Mouse (Mus musculus): ENCODE measurements around the gene Ube2d3. TPM values are rescaled to one million over a fixed set of nuclear protein-coding genes. Genes with fewer than 3 reads are reported as not detected.

Ube2d3 gene
- polyA plus RNA-seq, 1 experiment = 261 TPM

DNA sequence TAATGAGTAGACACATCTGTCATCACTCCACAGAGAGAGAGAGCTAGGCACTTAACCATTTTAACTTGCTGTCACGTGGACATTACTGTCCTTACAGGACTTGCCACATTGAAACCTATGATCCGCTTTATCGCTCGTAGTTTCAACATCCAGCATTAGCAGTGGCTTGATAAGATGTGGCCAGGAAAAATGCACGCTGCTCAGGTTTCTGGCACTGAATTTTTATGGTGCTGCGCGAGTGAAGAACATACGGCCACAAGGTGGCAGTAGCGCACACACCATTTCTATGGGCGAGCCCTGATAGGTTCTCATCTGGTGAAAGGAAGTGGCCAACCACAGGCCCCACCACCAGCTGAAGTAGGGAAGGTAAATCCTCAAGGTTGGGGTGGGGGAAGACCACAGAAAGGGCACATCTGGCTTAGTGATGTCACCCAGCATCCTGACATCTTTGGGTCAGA, 35.7 kb upstream of the Ube2d3 start:
- Histone ChIP-seq H3K27me3 (ENCODE audit: control insufficient read depth, insufficient read depth, insufficient read length) (no peaks in the 10 kb centered on the region), H3K79me2 (ENCODE audit: control insufficient read depth, insufficient read depth) (no peaks in the 10 kb centered on the region), H3K4me3 (ENCODE audit: insufficient read depth, poor library complexity, severe bottlenecking) (no peak overlapping the region), H3K79me3 (ENCODE audit: low read depth) (no peaks in the 10 kb centered on the region), H3K36me3 (ENCODE audit: control insufficient read depth, insufficient read depth) (peaks cover 18% of the 10 kb centered on the region), H3ac (ENCODE audit: control insufficient read depth, insufficient read length, low read depth) (no peak overlapping the region)
- TF ChIP-seq MYOG (IDR thresholded peaks at IDR 0.05; ENCODE audit: control insufficient read depth, extremely low read depth, insufficient read length) = no peak
- no peak for TF ChIP-seq FOSL1 (IDR thresholded peaks at IDR 0.05; ENCODE audit: insufficient read depth, low read length, poor library complexity, severe bottlenecking)
- TF ChIP-seq CEBPB (IDR thresholded peaks at IDR 0.05; ENCODE audit: low read depth) = no peak
- TF ChIP-seq MYOD1 (IDR thresholded peaks at IDR 0.05; ENCODE audit: control insufficient read depth, insufficient read length, low read depth) = no peak
- TF ChIP-seq USF1 (IDR thresholded peaks at IDR 0.05; ENCODE audit: low read depth) = peak; percentile 58
- TF ChIP-seq CTCF (IDR thresholded peaks at IDR 0.05; ENCODE audit: control insufficient read depth, insufficient read depth, insufficient read length) = peak; percentile 41
- TF ChIP-seq MAX (IDR thresholded peaks at IDR 0.05) = no peak

DNA sequence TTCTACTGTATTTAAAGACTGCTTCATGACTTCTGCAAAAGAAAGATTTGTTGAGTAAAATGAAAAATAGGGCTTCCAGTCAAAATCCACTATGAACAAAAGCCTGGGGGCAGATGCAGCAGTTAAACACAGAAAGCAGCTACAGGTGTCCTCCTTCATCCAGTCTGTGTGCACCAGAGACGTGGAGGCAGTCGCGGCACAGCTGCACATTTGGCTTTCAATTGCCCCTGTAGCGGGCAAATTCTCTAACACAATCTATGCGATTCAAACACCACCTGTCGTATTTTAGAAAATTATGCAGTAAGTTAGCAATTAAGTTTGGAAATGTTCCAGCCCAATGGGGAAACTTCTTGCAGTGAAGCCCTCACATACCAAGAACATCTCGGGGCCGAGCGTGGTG, 34.7 kb upstream of the Ube2d3 start:
- TF ChIP-seq MAX (IDR thresholded peaks at IDR 0.05) = no peak
- no peak for TF ChIP-seq USF1 (IDR thresholded peaks at IDR 0.05; ENCODE audit: low read depth)
- no peak for TF ChIP-seq CEBPB (IDR thresholded peaks at IDR 0.05; ENCODE audit: low read depth)
- no peaks in the 10 kb centered on the region for H3K79me3 ChIP-seq (ENCODE audit: low read depth)
- no peaks in the 10 kb centered on the region for H3K79me2 ChIP-seq (ENCODE audit: control insufficient read depth, insufficient read depth)
- no peak overlapping the region for H3ac ChIP-seq (ENCODE audit: control insufficient read depth, insufficient read length, low read depth)
- no peaks in the 10 kb centered on the region for H3K27me3 ChIP-seq (ENCODE audit: control insufficient read depth, insufficient read depth, insufficient read length)
- no peak overlapping the region for H3K4me3 ChIP-seq (ENCODE audit: insufficient read depth, poor library complexity, severe bottlenecking)
- peaks cover 28% of the 10 kb centered on the region for H3K36me3 ChIP-seq (ENCODE audit: control insufficient read depth, insufficient read depth)

DNA sequence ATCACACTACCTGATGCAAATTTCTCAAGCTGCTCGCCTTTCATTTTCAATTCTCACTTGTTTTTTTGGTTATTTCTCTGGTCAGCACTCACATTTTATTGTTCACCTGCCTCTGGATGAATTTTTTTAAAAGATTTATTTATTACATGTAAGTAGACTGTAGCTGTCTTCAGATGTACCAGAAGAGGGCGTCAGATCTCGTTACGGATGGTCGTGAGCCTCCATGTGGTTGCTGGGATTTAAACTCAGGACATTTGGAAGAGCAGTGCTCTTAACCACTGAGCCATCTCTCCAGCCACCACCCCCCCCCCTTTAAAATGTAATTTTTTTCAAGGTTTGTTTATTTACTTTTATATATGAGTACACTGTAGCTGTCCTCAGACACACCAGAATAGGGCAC, 34.1 kb upstream of the Ube2d3 start:
- Histone ChIP-seq H3K4me3 (ENCODE audit: insufficient read depth, poor library complexity, severe bottlenecking) (no peak overlapping the region), H3K27me3 (ENCODE audit: control insufficient read depth, insufficient read depth, insufficient read length) (no peaks in the 10 kb centered on the region), H3K79me2 (ENCODE audit: control insufficient read depth, insufficient read depth) (no peaks in the 10 kb centered on the region), H3K79me3 (ENCODE audit: low read depth) (peaks cover under 1% of the 10 kb centered on the region), H3K36me3 (ENCODE audit: control insufficient read depth, insufficient read depth) (peaks cover 33% of the 10 kb centered on the region), H3ac (ENCODE audit: control insufficient read depth, insufficient read length, low read depth) (no peak overlapping the region)
- no peak for TF ChIP-seq CEBPB (IDR thresholded peaks at IDR 0.05; ENCODE audit: low read depth)
- TF ChIP-seq CTCF (IDR thresholded peaks at IDR 0.05; ENCODE audit: control insufficient read depth, insufficient read depth, insufficient read length) = no peak
- no peak for TF ChIP-seq MAX (IDR thresholded peaks at IDR 0.05)
- TF ChIP-seq MYOD1 (IDR thresholded peaks at IDR 0.05; ENCODE audit: control insufficient read depth, insufficient read length, low read depth) = no peak
- no peak for TF ChIP-seq MYOG (IDR thresholded peaks at IDR 0.05; ENCODE audit: control insufficient read depth, extremely low read depth, insufficient read length)
- TF ChIP-seq FOSL1 (IDR thresholded peaks at IDR 0.05; ENCODE audit: insufficient read depth, low read length, poor library complexity, severe bottlenecking) = no peak
- no peak for TF ChIP-seq USF1 (IDR thresholded peaks at IDR 0.05; ENCODE audit: low read depth)

DNA sequence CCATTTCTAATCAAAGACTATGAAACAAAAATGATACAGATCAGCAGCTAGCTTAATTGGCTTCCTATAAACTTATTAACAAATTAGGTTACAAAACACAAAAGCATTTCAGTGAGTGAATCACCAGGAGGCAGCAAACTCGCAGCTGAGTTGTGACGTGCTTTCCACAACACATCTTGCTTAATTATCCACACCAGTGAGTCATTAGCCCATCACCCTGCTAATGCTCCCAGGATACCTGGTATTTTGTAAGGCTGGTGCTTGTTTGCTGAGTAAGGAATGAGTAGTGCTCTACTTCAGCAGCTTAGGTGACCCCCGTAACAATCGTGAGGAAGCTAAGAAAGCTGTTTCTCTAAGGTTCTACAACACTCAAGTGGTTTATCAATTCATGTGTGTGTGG, 33.4 kb upstream of the Ube2d3 start:
- Histone ChIP-seq H3K79me2 (ENCODE audit: control insufficient read depth, insufficient read depth) (no peaks in the 10 kb centered on the region), H3K4me3 (ENCODE audit: insufficient read depth, poor library complexity, severe bottlenecking) (no peak overlapping the region), H3K36me3 (ENCODE audit: control insufficient read depth, insufficient read depth) (peaks cover 39% of the 10 kb centered on the region), H3K79me3 (ENCODE audit: low read depth) (peaks cover 6% of the 10 kb centered on the region), H3ac (ENCODE audit: control insufficient read depth, insufficient read length, low read depth) (no peak overlapping the region), H3K27me3 (ENCODE audit: control insufficient read depth, insufficient read depth, insufficient read length) (no peaks in the 10 kb centered on the region)
- TF ChIP-seq MYOG (IDR thresholded peaks at IDR 0.05; ENCODE audit: control insufficient read depth, extremely low read depth, insufficient read length) (no peak), FOSL1 (IDR thresholded peaks at IDR 0.05; ENCODE audit: insufficient read depth, low read length, poor library complexity, severe bottlenecking) (no peak), MAX (IDR thresholded peaks at IDR 0.05) (no peak), USF1 (IDR thresholded peaks at IDR 0.05; ENCODE audit: low read depth) (no peak)

DNA sequence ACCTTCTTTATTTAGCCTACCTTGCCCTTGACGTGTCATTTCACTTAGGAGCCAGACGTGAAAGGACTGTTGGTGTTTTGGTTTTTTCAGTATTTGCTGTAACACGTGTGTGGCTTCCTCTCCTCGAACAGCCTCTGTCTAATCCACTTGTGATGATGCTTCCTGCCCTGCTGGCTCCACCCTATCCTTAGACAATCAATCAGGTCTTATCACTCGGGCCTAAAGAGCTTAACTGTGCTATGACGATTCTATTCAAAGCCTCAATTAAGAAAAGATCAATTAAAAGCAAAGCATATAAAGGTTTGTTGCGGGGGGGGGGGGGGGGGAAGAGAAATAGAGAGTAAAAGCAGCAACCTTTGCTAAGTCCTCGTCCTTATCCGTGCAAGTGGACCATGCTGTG, 30.6 kb upstream of the Ube2d3 start:
- H3K27me3 ChIP-seq (ENCODE audit: control insufficient read depth, insufficient read depth, insufficient read length) = no peaks in the 10 kb centered on the region
- H3K79me3 ChIP-seq (ENCODE audit: low read depth) = peaks cover 22% of the 10 kb centered on the region
- no peak overlapping the region for H3K4me3 ChIP-seq (ENCODE audit: insufficient read depth, poor library complexity, severe bottlenecking)
- H3K36me3 ChIP-seq (ENCODE audit: control insufficient read depth, insufficient read depth) = peaks cover 47% of the 10 kb centered on the region
- TF ChIP-seq MYOG (IDR thresholded peaks at IDR 0.05; ENCODE audit: control insufficient read depth, extremely low read depth, insufficient read length) (no peak), FOSL1 (IDR thresholded peaks at IDR 0.05; ENCODE audit: insufficient read depth, low read length, poor library complexity, severe bottlenecking) (no peak), USF1 (IDR thresholded peaks at IDR 0.05; ENCODE audit: low read depth) (no peak), CEBPB (IDR thresholded peaks at IDR 0.05; ENCODE audit: low read depth) (no peak), MAX (IDR thresholded peaks at IDR 0.05) (no peak), MYOD1 (IDR thresholded peaks at IDR 0.05; ENCODE audit: control insufficient read depth, insufficient read length, low read depth) (no peak), CTCF (IDR thresholded peaks at IDR 0.05; ENCODE audit: control insufficient read depth, insufficient read depth, insufficient read length) (no peak)
- peaks cover 25% of the 10 kb centered on the region for H3K79me2 ChIP-seq (ENCODE audit: control insufficient read depth, insufficient read depth)
- H3ac ChIP-seq (ENCODE audit: control insufficient read depth, insufficient read length, low read depth) = no peak overlapping the region

DNA sequence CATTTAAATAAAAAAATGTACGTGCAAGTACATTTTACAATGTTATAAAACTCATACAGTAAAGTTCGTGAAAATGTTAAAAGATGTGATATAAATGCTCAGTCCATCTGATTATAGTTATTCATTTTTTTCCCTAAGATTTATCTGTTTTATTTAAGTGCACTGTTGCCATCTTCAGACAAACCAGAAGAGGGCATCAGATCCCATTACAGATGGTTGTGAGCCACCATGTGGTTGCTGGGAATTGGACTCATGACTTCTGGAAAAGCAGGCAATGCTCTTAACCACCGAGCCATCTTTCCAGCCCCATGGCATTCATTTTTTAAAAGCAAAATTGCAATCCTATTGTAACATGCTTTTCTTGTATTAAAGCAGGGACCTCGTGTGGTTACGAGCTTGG, 28.7 kb upstream of the Ube2d3 start:
- no peak overlapping the region for H3ac ChIP-seq (ENCODE audit: control insufficient read depth, insufficient read length, low read depth)
- H3K4me3 ChIP-seq (ENCODE audit: insufficient read depth, poor library complexity, severe bottlenecking) = no peak overlapping the region
- no peaks in the 10 kb centered on the region for H3K27me3 ChIP-seq (ENCODE audit: control insufficient read depth, insufficient read depth, insufficient read length)
- H3K79me3 ChIP-seq (ENCODE audit: low read depth) = peaks cover 38% of the 10 kb centered on the region
- peaks cover 47% of the 10 kb centered on the region for H3K36me3 ChIP-seq (ENCODE audit: control insufficient read depth, insufficient read depth)
- peaks cover 44% of the 10 kb centered on the region for H3K79me2 ChIP-seq (ENCODE audit: control insufficient read depth, insufficient read depth)
- TF ChIP-seq USF1 (IDR thresholded peaks at IDR 0.05; ENCODE audit: low read depth) (no peak), FOSL1 (IDR thresholded peaks at IDR 0.05; ENCODE audit: insufficient read depth, low read length, poor library complexity, severe bottlenecking) (no peak), CEBPB (IDR thresholded peaks at IDR 0.05; ENCODE audit: low read depth) (no peak), MYOG (IDR thresholded peaks at IDR 0.05; ENCODE audit: control insufficient read depth, extremely low read depth, insufficient read length) (no peak), MYOD1 (IDR thresholded peaks at IDR 0.05; ENCODE audit: control insufficient read depth, insufficient read length, low read depth) (no peak)

All from C2C12 (cell line).